In the genomic region with DNA sequence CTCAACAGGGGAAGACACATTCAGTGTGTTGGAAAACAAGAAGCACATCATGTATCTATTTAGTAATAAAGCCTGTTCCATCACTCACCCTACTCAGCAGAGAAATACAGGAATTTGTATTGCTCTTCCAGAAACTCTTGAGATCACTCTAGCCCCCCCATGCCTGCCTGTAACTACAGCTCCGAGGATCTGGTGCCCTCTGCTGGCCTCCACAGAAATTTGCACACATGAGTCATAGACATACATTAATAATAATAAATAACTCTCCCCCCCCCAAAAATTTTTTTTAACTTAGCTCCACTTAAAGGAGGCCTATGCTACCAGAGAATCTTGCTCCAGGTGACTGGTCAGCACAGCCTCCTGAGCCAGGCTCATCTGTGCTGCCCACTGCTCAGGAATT, we compare ENCODE assay signal across 10 mouse cellular contexts. TPM values are rescaled to one million over a fixed set of nuclear protein-coding genes. Genes with fewer than 3 reads are reported as not detected.
DNase-seq lines count a peak whose midpoint lies in the region; ATAC-seq and TF ChIP-seq lines count a peak whose summit lies in the region.
"Had no signal": no experiment of that assay in that cellular context is flagged by ENCODE, and none has a peak within 500 bp of the region (broad histone marks: within the 10 kb centered on the region; RNA-seq: fewer than 3 reads in every experiment).

No protein-coding gene starts in this region.

- H3K9me3 ChIP-seq in hindbrain, embryonic 10.5 days, result no peaks in the 10 kb centered on the region
- H3K9me3 ChIP-seq in hindbrain, embryonic 16.5 days (ENCODE audit: control insufficient read depth, low read length), result no peaks in the 10 kb centered on the region
- H3K9me3 ChIP-seq: limb, embryonic 13.5 days had no signal

- ATAC-seq in hindbrain, embryonic 16.5 days, result no peak

- no peak overlapping the region for H3K27ac ChIP-seq in hindbrain, embryonic 10.5 days
- H3K27ac ChIP-seq in hindbrain, embryonic 16.5 days (ENCODE audit: low read depth, low read length), result no peak overlapping the region
- no peak overlapping the region for H3K27ac ChIP-seq in spleen, adult 2 months (ENCODE audit: insufficient read depth, low read length)
- H3K27ac ChIP-seq: limb, embryonic 13.5 days had no signal

- no peak overlapping the region for H3K9ac ChIP-seq in hindbrain, embryonic 16.5 days (ENCODE audit: low read depth, low read length)
- H3K9ac ChIP-seq: limb, embryonic 13.5 days had no signal

- peaks cover 90% of the 10 kb centered on the region for H3K36me3 ChIP-seq in hindbrain, embryonic 10.5 days
- peaks cover 37% of the 10 kb centered on the region for H3K36me3 ChIP-seq in hindbrain, embryonic 16.5 days (ENCODE audit: control insufficient read depth, insufficient read depth, low read length)
- H3K36me3 ChIP-seq in spleen, adult 2 months (ENCODE audit: control insufficient read depth, insufficient read depth, low read length), result peaks cover 31% of the 10 kb centered on the region

- no peaks in the 10 kb centered on the region for H3K27me3 ChIP-seq in hindbrain, embryonic 10.5 days (ENCODE audit: insufficient read depth, poor library complexity, severe bottlenecking)
- H3K27me3 ChIP-seq in hindbrain, embryonic 16.5 days (replicated peaks; ENCODE audit: control insufficient read depth, insufficient read depth, low read length), result no peaks in the 10 kb centered on the region
- no peaks in the 10 kb centered on the region for H3K27me3 ChIP-seq in spleen, adult 2 months (ENCODE audit: control insufficient read depth, insufficient read depth, low read length)
- H3K27me3 ChIP-seq: limb, embryonic 13.5 days had no signal

- no peak overlapping the region for H3K4me3 ChIP-seq in hindbrain, embryonic 10.5 days
- H3K4me3 ChIP-seq in hindbrain, embryonic 16.5 days (ENCODE audit: low read length), result no peak overlapping the region
- no peak overlapping the region for H3K4me3 ChIP-seq in spleen, adult 2 months (ENCODE audit: extremely low read depth, insufficient read depth, insufficient read length)
- H3K4me3 ChIP-seq: erythroblast, embryonic 14.5 days; limb, embryonic 13.5 days had no signal

- TF ChIP-seq CTCF in spleen, adult 2 months (IDR thresholded peaks at IDR 0.05; ENCODE audit: extremely low read depth, insufficient read depth, insufficient read length, insufficient replicate concordance), result peak; percentile 36; the same call in 1 of the 2 replicates

- H3K4me2 ChIP-seq in hindbrain, embryonic 16.5 days (ENCODE audit: low read length), result no peak overlapping the region
- H3K4me2 ChIP-seq: limb, embryonic 13.5 days had no signal

- 38% methylated on average over 1 of the region's 1 CpGs for WGBS in hindbrain, embryonic 10.5 days
- 27% methylated on average over 1 of the region's 1 CpGs for WGBS in hindbrain, embryonic 16.5 days
- WGBS in spleen, adult 2 months, result 14% methylated on average over 1 of the region's 1 CpGs

- no peak for TF ChIP-seq POLR2A in spleen, adult 2 months (IDR thresholded peaks at IDR 0.05; ENCODE audit: low read depth, low read length)

- DNase-seq in hindbrain, embryonic 10.5 days (ENCODE audit: low spot score), result peak; percentile 9
- peak in 1 of 2 experiments; percentile 20 for DNase-seq in spleen, adult 2 months (ENCODE audit: low read depth in 1 of 2, low spot score in 2 of 2)
- DNase-seq in spleen, adult 12 weeks (ENCODE audit: low spot score), result no peak
- DNase-seq in adrenal gland, postnatal 36 days, result peak; percentile 52 to 58
- peak; percentile 49 to 52 for DNase-seq in kidney, postnatal 25 days
- peak; percentile 50 for DNase-seq in right cerebral cortex, postnatal 14 days
- DNase-seq in layer of hippocampus, adult 11-12 months (ENCODE audit: low spot score), result no peak

- H3K4me1 ChIP-seq in hindbrain, embryonic 10.5 days (replicated peaks), result no peaks in the 10 kb centered on the region
- no peaks in the 10 kb centered on the region for H3K4me1 ChIP-seq in hindbrain, embryonic 16.5 days (ENCODE audit: control insufficient read depth, insufficient read depth, low read depth, low read length)
- no peaks in the 10 kb centered on the region for H3K4me1 ChIP-seq in spleen, adult 2 months (ENCODE audit: control insufficient read depth, insufficient read depth, insufficient read length)
- H3K4me1 ChIP-seq: limb, embryonic 13.5 days had no signal

RNA-seq across cellular contexts. Expression of a gene that starts 16.2 kb away (rescaled TPM):
- polyA plus RNA-seq in hindbrain, embryonic 10.5 days (2016; fragmentation: Nextera tagmentation; extraction: Ambion mirVana), result 4.9 and 5.6 TPM in 2 replicates
- 11.1 and 11.5 TPM in 2 replicates for polyA plus RNA-seq in hindbrain, embryonic 16.5 days (2015; fragmentation: Nextera tagmentation; extraction: Ambion mirVana)
- 0.96 and 1.8 TPM in 2 replicates for polyA plus RNA-seq in spleen, adult 2 months (2012; rRNA removed)
- total RNA-seq in adrenal gland, postnatal 36 days (2021), result 10 to 100 TPM; 13.5 to 14.4 TPM

RNA-seq across cellular contexts. Expression of a gene that starts 16.6 kb away (rescaled TPM):
- polyA plus RNA-seq in hindbrain, embryonic 10.5 days (2016; fragmentation: Nextera tagmentation; extraction: Ambion mirVana), result 5.7 and 6.1 TPM in 2 replicates
- polyA plus RNA-seq in hindbrain, embryonic 16.5 days (2015; fragmentation: Nextera tagmentation; extraction: Ambion mirVana), result 5.9 and 6.3 TPM in 2 replicates
- 20.3 and 29.7 TPM in 2 replicates for polyA plus RNA-seq in spleen, adult 2 months (2012; rRNA removed)
- total RNA-seq in adrenal gland, postnatal 36 days (2021), result 10 to 100 TPM; 13.8 to 15.6 TPM

Comparison
In these comparisons a context has a peak if more than half of its experiments do, and no peak if none do; other contexts are left out.
1. DNase-seq: peak in hindbrain, embryonic 10.5 days (single experiment), adrenal gland, postnatal 36 days (2 of 2), kidney, postnatal 25 days (2 of 2) and right cerebral cortex, postnatal 14 days (single experiment); none in spleen, adult 12 weeks (single experiment) and layer of hippocampus, adult 11-12 months (single experiment).